Mouse (Mus musculus): ENCODE measurements around the gene Hunk. TPM values are rescaled to one million over a fixed set of nuclear protein-coding genes. Genes with fewer than 3 reads are reported as not detected.

The Hunk gene
- total and polyA plus RNA-seq, 2 experiments: 0.50 to 0.74 TPM

DNA sequence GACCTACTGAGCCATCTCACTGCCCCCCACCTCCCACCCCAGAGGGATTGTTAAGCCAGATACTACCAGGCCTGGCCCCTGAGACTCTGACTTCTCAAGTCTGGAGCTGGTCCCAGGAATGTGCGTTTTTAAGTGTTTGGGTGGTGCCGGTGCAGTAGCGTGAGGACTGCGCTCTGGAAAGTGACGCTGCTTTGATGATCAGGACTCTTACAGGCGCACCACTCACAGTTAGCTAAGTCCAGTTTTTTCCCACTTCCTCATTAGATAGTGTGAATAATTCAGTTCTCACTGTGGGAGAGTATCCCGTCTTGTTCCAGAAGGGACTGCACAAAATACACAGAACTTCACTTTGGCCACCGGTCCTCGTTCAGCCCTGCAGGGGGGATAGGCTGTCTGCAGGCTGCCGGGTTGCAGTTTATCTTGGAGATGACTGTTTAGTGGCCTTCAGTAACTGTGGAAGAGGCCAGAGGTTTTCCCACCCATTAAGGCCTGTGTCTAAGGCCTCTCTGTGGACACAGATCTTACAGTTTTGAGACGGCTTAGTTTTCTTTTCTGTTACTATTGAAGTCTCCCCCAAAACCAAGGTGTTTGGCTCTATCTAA is 75.6 kb downstream of the Hunk start:
- Histone ChIP-seq H3K36me3 (ENCODE audit: control insufficient read depth, insufficient read depth, low read length) (no peaks in the 10 kb centered on the region), H3K27ac (replicated peaks; ENCODE audit: insufficient read depth, low read depth, low read length) (no peak overlapping the region), H3K4me1 (ENCODE audit: control insufficient read depth, insufficient read depth, low read length) (no peaks in the 10 kb centered on the region; the same call in 1 of the 2 replicates), H3K9ac (ENCODE audit: low read depth, low read length) (no peak overlapping the region), H3K79me2 (ENCODE audit: control insufficient read depth, insufficient read depth, low read length) (no peaks in the 10 kb centered on the region), H3K4me3 (ENCODE audit: insufficient read depth, low read depth, low read length) (no peak overlapping the region), H3K27me3 (ENCODE audit: control insufficient read depth, insufficient read depth, low read length) (no peaks in the 10 kb centered on the region)
- DNase-seq (ENCODE audit: extremely low read depth, low read depth, low spot score): no peak
- 76% methylated on average over 11 of the region's 11 CpGs for WGBS
- no peak for TF ChIP-seq POLR2A (IDR thresholded peaks at IDR 0.05; ENCODE audit: extremely low read depth, insufficient read depth, low read length)
- no peak for TF ChIP-seq CTCF (IDR thresholded peaks at IDR 0.05; ENCODE audit: low read depth, low read length)

DNA sequence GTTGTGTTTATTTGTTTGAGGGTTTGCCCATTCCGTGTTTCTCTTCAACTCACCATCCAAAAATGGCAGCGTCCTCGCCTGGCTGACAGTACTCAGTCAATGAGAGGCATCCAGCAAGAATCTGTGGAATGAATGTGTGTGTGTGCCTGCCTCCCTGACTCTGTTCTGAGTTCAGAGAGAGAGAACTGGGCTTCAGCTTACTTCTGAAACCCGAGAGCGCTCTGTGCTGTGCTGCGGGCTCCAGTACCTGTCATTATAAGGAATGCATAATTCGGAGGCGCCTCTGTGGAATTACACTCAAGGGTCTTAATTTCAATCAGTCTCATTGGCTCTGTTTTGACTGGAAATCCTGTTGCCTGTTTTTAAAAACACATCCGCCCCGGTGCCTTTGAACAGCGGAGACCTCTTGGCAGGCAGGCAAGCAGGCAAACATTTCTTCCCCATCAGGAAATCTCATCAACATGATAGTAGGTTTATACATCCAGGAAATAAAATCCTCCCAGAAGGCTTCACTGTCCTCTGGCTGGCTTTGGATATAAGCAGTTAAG is 77.0 kb downstream of the Hunk start:
- TF ChIP-seq POLR2A (IDR thresholded peaks at IDR 0.05; ENCODE audit: extremely low read depth, insufficient read depth, low read length) (no peak), CTCF (IDR thresholded peaks at IDR 0.05; ENCODE audit: low read depth, low read length) (no peak)
- Histone ChIP-seq H3K27me3 (ENCODE audit: control insufficient read depth, insufficient read depth, low read length) (no peaks in the 10 kb centered on the region), H3K4me1 (ENCODE audit: control insufficient read depth, insufficient read depth, low read length) (no peaks in the 10 kb centered on the region; the same call in 1 of the 2 replicates), H3K27ac (replicated peaks; ENCODE audit: insufficient read depth, low read depth, low read length) (no peak overlapping the region), H3K4me3 (ENCODE audit: insufficient read depth, low read depth, low read length) (no peak overlapping the region), H3K79me2 (ENCODE audit: control insufficient read depth, insufficient read depth, low read length) (no peaks in the 10 kb centered on the region), H3K36me3 (ENCODE audit: control insufficient read depth, insufficient read depth, low read length) (no peaks in the 10 kb centered on the region), H3K9ac (ENCODE audit: low read depth, low read length) (no peak overlapping the region)
- no peak for DNase-seq (ENCODE audit: extremely low read depth, low read depth, low spot score)
- WGBS: 79% methylated on average over 11 of the region's 11 CpGs

DNA sequence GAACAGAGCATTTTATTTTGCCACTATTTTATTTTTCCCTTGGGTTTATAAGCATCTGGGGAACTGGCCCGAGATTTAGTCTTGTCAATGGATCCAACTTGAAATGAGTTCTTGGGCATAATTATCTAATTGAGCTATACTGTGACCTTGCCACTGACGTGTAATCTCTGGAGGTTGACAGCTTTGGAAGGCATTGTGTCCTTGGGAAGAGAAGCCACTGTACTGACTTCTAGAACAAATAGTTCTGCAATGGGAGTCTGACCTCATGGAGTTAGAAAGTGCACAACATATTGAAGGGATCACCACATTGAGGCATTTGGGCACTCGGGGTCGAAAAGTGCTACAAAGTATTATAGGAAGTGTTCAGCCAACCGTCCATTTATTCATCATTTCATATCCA is 79.3 kb downstream of the Hunk start:
- no peak overlapping the region for H3K9ac ChIP-seq (ENCODE audit: low read depth, low read length)
- no peak overlapping the region for H3K27ac ChIP-seq (replicated peaks; ENCODE audit: insufficient read depth, low read depth, low read length)
- H3K36me3 ChIP-seq (ENCODE audit: control insufficient read depth, insufficient read depth, low read length): no peaks in the 10 kb centered on the region
- no peak for DNase-seq (ENCODE audit: extremely low read depth, low read depth, low spot score)
- no peak overlapping the region for H3K4me3 ChIP-seq (ENCODE audit: insufficient read depth, low read depth, low read length)
- H3K79me2 ChIP-seq (ENCODE audit: control insufficient read depth, insufficient read depth, low read length): no peaks in the 10 kb centered on the region
- no peaks in the 10 kb centered on the region for H3K4me1 ChIP-seq (ENCODE audit: control insufficient read depth, insufficient read depth, low read length)
- TF ChIP-seq CTCF (IDR thresholded peaks at IDR 0.05; ENCODE audit: low read depth, low read length) (no peak), POLR2A (IDR thresholded peaks at IDR 0.05; ENCODE audit: extremely low read depth, insufficient read depth, low read length) (no peak)
- 89% methylated on average over 5 of the region's 5 CpGs for WGBS
- no peaks in the 10 kb centered on the region for H3K27me3 ChIP-seq (ENCODE audit: control insufficient read depth, insufficient read depth, low read length)

DNA sequence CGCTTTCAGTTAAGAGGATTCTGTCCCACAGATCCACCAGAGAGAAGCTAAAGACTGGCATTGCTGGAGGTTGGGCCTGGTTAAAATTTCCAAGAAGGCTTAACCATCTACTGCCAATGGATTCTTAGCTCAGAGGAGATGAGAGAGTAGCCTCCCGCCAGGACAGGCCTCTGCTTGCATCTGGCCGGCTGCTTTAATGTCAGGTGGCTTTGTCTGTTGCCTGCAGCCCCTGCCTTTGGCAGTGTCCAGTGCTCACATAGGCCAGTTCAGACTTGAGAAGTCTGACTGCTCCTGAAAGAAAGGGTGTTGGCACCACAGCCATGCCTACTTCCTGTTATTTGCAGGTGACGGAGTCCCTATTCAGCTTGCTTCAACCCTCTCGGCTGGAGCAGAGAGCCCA is 82.5 kb downstream of the Hunk start:
- Histone ChIP-seq H3K27ac (replicated peaks; ENCODE audit: insufficient read depth, low read depth, low read length) (no peak overlapping the region), H3K4me3 (ENCODE audit: insufficient read depth, low read depth, low read length) (no peak overlapping the region), H3K9ac (ENCODE audit: low read depth, low read length) (no peak overlapping the region), H3K27me3 (ENCODE audit: control insufficient read depth, insufficient read depth, low read length) (no peaks in the 10 kb centered on the region), H3K4me1 (ENCODE audit: control insufficient read depth, insufficient read depth, low read length) (no peaks in the 10 kb centered on the region), H3K79me2 (ENCODE audit: control insufficient read depth, insufficient read depth, low read length) (no peaks in the 10 kb centered on the region), H3K36me3 (ENCODE audit: control insufficient read depth, insufficient read depth, low read length) (no peaks in the 10 kb centered on the region)
- TF ChIP-seq POLR2A (IDR thresholded peaks at IDR 0.05; ENCODE audit: extremely low read depth, insufficient read depth, low read length): no peak
- no peak for TF ChIP-seq CTCF (IDR thresholded peaks at IDR 0.05; ENCODE audit: low read depth, low read length)
- WGBS: 91% methylated on average over 5 of the region's 5 CpGs
- DNase-seq (ENCODE audit: extremely low read depth, low read depth, low spot score): no peak

DNA sequence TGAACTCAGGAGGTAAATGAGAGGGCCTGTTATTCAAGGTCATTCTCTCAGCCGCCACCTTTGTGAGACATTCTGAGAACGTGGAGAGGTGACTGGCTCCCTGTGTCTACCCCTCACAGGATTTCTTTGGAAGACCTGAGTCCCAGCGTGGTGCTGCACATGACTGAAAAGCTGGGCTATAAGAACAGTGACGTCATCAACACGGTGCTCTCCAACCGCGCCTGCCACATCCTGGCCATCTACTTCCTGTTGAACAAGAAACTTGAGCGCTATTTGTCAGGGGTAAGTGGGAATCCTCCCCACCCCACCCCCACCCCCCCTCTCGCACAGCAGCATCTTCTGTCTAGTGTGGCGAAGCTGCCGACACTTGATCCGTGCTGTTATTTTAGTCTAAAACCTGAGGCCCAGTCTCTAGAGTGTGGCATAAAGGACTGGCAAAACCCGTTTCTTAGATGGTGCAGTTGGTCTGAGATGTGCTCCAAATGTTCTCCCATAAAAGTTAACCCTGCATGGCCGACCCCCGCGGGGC is 90.0 kb downstream of the Hunk start:
- WGBS: 89% methylated on average over 16 of the region's 16 CpGs
- H3K4me1 ChIP-seq (ENCODE audit: control insufficient read depth, insufficient read depth, low read length): no peaks in the 10 kb centered on the region
- DNase-seq (ENCODE audit: extremely low read depth, low read depth, low spot score): no peak
- no peak overlapping the region for H3K4me3 ChIP-seq (ENCODE audit: insufficient read depth, low read depth, low read length)
- H3K27ac ChIP-seq (replicated peaks; ENCODE audit: insufficient read depth, low read depth, low read length): no peak overlapping the region
- H3K27me3 ChIP-seq (ENCODE audit: control insufficient read depth, insufficient read depth, low read length): no peaks in the 10 kb centered on the region
- no peaks in the 10 kb centered on the region for H3K79me2 ChIP-seq (ENCODE audit: control insufficient read depth, insufficient read depth, low read length)
- H3K36me3 ChIP-seq (ENCODE audit: control insufficient read depth, insufficient read depth, low read length): peaks cover 4% of the 10 kb centered on the region; the same call in 1 of the 2 replicates
- H3K9ac ChIP-seq (ENCODE audit: low read depth, low read length): no peak overlapping the region
- TF ChIP-seq POLR2A (IDR thresholded peaks at IDR 0.05; ENCODE audit: extremely low read depth, insufficient read depth, low read length) (no peak), CTCF (IDR thresholded peaks at IDR 0.05; ENCODE audit: low read depth, low read length) (no peak)

DNA sequence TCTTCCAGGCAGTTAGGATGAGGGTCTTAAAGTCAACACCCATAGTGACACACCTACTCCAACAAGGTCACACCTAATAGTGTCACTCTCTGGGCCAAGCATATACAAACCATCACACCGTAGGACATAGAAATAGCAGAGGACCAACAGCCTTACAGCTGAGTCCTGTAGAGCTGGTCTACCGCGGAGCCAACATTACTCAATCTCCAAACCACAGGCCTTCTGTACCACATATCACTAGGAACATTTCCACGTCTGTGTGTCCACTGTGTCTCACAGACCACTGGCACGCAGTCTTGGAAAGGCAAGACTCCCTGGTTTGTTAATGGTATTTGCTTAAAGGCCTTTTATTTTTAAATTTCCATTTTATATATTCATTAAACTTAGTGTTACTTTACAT is 95.8 kb downstream of the Hunk start:
- Histone ChIP-seq H3K4me1 (ENCODE audit: control insufficient read depth, insufficient read depth, low read length) (no peaks in the 10 kb centered on the region), H3K27ac (replicated peaks; ENCODE audit: insufficient read depth, low read depth, low read length) (no peak overlapping the region), H3K4me3 (ENCODE audit: insufficient read depth, low read depth, low read length) (no peak overlapping the region), H3K79me2 (ENCODE audit: control insufficient read depth, insufficient read depth, low read length) (no peaks in the 10 kb centered on the region), H3K9ac (ENCODE audit: low read depth, low read length) (no peak overlapping the region), H3K36me3 (ENCODE audit: control insufficient read depth, insufficient read depth, low read length) (peaks cover 2% of the 10 kb centered on the region; the same call in 1 of the 2 replicates), H3K27me3 (ENCODE audit: control insufficient read depth, insufficient read depth, low read length) (no peaks in the 10 kb centered on the region)
- no peak for TF ChIP-seq CTCF (IDR thresholded peaks at IDR 0.05; ENCODE audit: low read depth, low read length)
- no peak for TF ChIP-seq POLR2A (IDR thresholded peaks at IDR 0.05; ENCODE audit: extremely low read depth, insufficient read depth, low read length)
- DNase-seq (ENCODE audit: extremely low read depth, low read depth, low spot score): no peak
- 94% methylated on average over 5 of the region's 5 CpGs for WGBS

Data from liver, adult 2 months (tissue).